Mouse (Mus musculus) liver, adult 2 months (tissue): ENCODE results near the gene Alkbh3. TPM values are rescaled to one million over a fixed set of nuclear protein-coding genes. Genes with fewer than 3 reads are reported as not detected.

Source experiments
- DNase-seq: peaks from one replicate; pipeline ENCODE4 v3.0.0-alpha.2; 2011; ENCODE audit warnings: low read depth, low spot score; ENCODE audit errors: extremely low read depth
- H3K27ac ChIP-seq: fragments of 200-500 bp; replicated peaks from 2 replicates; pipeline ENCODE4 v1.5.1; 2012; ENCODE audit warnings: low read depth, mild to moderate bottlenecking, control low read depth, inconsistent platforms, low read length; ENCODE audit not compliant: insufficient read depth
- H3K27me3 ChIP-seq: fragments of 200-500 bp; 2 replicates; pipeline ENCODE4 v1.6.1; 2012; ENCODE audit warnings: mild to moderate bottlenecking, moderate library complexity, low read length, inconsistent platforms; ENCODE audit not compliant: control insufficient read depth, insufficient read depth
- H3K36me3 ChIP-seq: fragments of 200-500 bp; 2 replicates; pipeline ENCODE4 v1.6.1; 2012; ENCODE audit warnings: low read length, inconsistent platforms; ENCODE audit not compliant: control insufficient read depth, insufficient read depth
- H3K4me1 ChIP-seq: fragments of 200-500 bp; 2 replicates; pipeline ENCODE4 v1.6.1; 2011; ENCODE audit warnings: low read length; ENCODE audit not compliant: control insufficient read depth, insufficient read depth
- H3K4me3 ChIP-seq: fragments of 200-500 bp; 2 replicates; pipeline ENCODE4 v1.5.1; 2011; ENCODE audit warnings: low read depth, mild to moderate bottlenecking, control low read depth, low read length, moderate library complexity; ENCODE audit not compliant: insufficient read depth
- H3K79me2 ChIP-seq: fragments of 200-500 bp; 2 replicates; pipeline ENCODE4 v1.6.1; 2012; ENCODE audit warnings: inconsistent platforms, mild to moderate bottlenecking, low read length, moderate library complexity; ENCODE audit not compliant: control insufficient read depth, insufficient read depth
- H3K9ac ChIP-seq: fragments of 200-500 bp; 2 replicates; pipeline ENCODE4 v1.6.1; 2012; ENCODE audit warnings: low read depth, mild to moderate bottlenecking, control low read depth, inconsistent platforms, low read length
- CTCF ChIP-seq: fragments of 200-500 bp; IDR thresholded peaks from 2 replicates; pipeline ENCODE4 v1.5.1; 2011; ENCODE audit warnings: low read depth, low read length, control low read depth
- POLR2A ChIP-seq: fragments of 200-500 bp; IDR thresholded peaks from 2 replicates; pipeline ENCODE4 v1.6.1; 2011; ENCODE audit warnings: low read length, control low read depth; ENCODE audit not compliant: insufficient read depth; ENCODE audit errors: extremely low read depth
- WGBS: fragments of 180-500 bp; shearing (Covaris S2); methylation state at CpG from one replicate; pipeline ENCODE4 v1.1.7; 2018; 5-methylcytosine and 5-hydroxymethylcytosine counted together
- polyA plus RNA-seq: library from polyadenylated mRNA; depleted of rRNA; stranded (reverse); fragments of >200 nt; gene quantifications from 2 replicates; pipeline ENCODE4 v1.2.3, GENCODE M21; 2012
- total RNA-seq: library from RNA; depleted of rRNA; stranded (reverse); fragments of >200 nt; gene quantifications from 2 replicates; pipeline ENCODE4 v1.2.3, GENCODE M21; 2014

The Alkbh3 gene
- total and polyA plus RNA-seq, 2 experiments = 24.9 to 33.6 TPM

DNA sequence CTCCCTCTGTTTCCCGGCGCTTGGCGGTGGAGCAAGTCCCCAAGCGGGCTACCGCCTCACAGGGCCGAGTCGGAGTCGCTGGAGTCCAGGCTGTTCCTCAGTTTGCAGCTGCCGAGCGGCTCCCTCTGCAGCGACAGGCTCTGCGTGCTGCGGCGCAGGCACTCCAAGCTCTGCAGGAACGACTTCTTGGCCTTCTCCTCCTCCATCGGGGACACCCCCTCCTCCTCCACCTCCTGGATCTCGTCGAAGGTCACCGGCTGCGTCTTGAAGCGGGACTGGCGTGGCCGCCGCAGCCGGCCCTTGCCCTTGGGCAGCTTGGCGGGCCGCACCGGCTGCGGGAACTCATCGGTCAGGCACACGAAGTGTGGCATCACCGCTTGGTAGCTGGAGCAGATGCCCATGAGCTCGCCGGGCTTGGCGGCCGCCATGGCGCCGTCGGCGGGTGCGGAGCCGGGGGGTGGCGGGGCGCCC lies 54.2 kb downstream of the Alkbh3 start:
- Histone ChIP-seq H3K9ac (peak overlapping the region; percentile 78), H3K79me2 (no peaks in the 10 kb centered on the region), H3K4me1 (no peaks in the 10 kb centered on the region), H3K36me3 (no peaks in the 10 kb centered on the region), H3K4me3 (peak overlapping the region; percentile 65), H3K27me3 (peaks cover 8% of the 10 kb centered on the region; the same call in 1 of the 2 replicates), H3K27ac (peak overlapping the region; percentile 38; the same call in 1 of the 2 replicates)
- TF ChIP-seq CTCF = no peak
- TF ChIP-seq POLR2A = no peak
- no peak for DNase-seq
- 3% methylated on average over 44 of the region's 44 CpGs for WGBS

DNA sequence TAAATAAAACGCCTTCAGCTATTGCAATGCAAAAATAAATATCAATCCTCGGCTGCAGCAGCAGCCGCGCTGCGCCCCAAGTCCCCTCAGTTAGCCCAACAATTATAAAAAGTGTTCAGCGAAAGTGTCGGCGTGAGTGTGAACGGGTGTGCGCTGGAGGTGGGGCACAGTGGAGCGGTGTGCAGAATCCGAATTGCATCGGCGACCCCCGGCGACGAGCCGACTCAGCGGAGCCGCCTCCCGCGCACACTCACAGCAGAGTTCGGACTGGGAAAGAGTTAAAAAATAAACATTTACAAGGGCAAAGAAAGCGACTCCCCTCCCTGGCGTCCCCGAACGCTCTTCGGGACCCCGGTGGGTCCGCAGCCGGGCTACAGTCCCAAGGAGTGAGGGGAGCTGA lies 54.7 kb downstream of the Alkbh3 start:
- TF ChIP-seq CTCF = no peak
- TF ChIP-seq POLR2A = no peak
- no peak for DNase-seq
- Histone ChIP-seq H3K4me1 (no peaks in the 10 kb centered on the region), H3K79me2 (no peaks in the 10 kb centered on the region), H3K36me3 (no peaks in the 10 kb centered on the region), H3K27me3 (peaks cover 8% of the 10 kb centered on the region; the same call in 1 of the 2 replicates), H3K27ac (no peak overlapping the region), H3K9ac (peak overlapping the region; percentile 78), H3K4me3 (peak overlapping the region; percentile 65)
- WGBS = 2% methylated on average over 31 of the region's 31 CpGs

DNA sequence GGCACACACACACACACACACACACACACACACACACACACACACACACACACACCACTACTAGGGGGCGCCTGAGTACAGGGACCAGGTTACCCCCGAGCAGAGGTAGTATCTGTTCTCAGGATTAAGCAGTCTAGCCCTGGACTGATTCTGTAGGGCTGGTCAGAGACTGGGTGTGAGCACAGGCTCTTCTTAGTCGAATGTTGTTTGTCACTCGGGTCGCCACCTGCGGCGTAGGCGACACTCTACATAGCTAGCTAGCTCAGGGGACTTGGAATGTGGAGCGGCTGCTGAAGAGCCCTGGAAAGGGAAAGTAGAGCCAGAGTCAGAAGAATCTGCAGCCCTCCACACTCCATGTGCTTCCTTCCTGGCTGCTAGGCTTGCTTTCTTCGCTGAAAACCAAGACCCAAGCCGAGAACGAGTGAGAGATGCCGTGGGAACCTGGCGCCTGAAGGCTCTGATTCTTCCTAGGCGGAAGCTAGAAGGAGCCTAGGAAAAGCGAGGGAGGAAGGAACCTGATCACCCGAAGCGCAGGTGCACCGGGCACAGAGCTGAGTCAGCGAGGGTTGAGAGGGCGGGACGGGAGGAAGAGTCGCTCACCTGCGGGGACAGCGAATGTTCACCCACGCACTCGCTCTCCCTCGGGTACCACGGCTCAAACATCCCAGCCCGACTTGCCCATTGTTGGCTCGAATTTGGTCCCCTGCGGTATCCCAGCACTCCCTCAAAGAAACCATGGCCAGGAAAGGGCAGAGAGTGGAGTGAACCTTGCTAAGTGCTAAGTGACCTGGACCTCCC lies 55.6 kb downstream of the Alkbh3 start:
- WGBS = 3% methylated on average over 32 of the region's 32 CpGs

GRCm38 (mm10) chr2:93953726-93954125 lies 56.9 kb downstream of the Alkbh3 start:
- no peak overlapping the region for H3K27ac ChIP-seq
- TF ChIP-seq POLR2A (no peak), CTCF (no peak)
- WGBS = 75% methylated on average over 9 of the region's 9 CpGs
- H3K36me3 ChIP-seq = no peaks in the 10 kb centered on the region
- H3K4me1 ChIP-seq = no peaks in the 10 kb centered on the region
- no peak for DNase-seq
- H3K4me3 ChIP-seq = no peak overlapping the region
- H3K27me3 ChIP-seq = peaks cover 11% of the 10 kb centered on the region; the same call in 1 of the 2 replicates
- H3K79me2 ChIP-seq = no peaks in the 10 kb centered on the region
- no peak overlapping the region for H3K9ac ChIP-seq

More for the DNA sequence above, 55.6 kb downstream of the Alkbh3 start:
- Histone ChIP-seq H3K27me3 (peaks cover 8% of the 10 kb centered on the region; the same call in 1 of the 2 replicates), H3K36me3 (no peaks in the 10 kb centered on the region), H3K79me2 (no peaks in the 10 kb centered on the region), H3K4me1 (no peaks in the 10 kb centered on the region), H3K4me3 (peak overlapping the region; percentile 36), H3K27ac (no peak overlapping the region), H3K9ac (peak overlapping the region; percentile 1; the same call in 1 of the 2 replicates)
- TF ChIP-seq CTCF (no peak), POLR2A (no peak)
- no peak for DNase-seq

DNA sequence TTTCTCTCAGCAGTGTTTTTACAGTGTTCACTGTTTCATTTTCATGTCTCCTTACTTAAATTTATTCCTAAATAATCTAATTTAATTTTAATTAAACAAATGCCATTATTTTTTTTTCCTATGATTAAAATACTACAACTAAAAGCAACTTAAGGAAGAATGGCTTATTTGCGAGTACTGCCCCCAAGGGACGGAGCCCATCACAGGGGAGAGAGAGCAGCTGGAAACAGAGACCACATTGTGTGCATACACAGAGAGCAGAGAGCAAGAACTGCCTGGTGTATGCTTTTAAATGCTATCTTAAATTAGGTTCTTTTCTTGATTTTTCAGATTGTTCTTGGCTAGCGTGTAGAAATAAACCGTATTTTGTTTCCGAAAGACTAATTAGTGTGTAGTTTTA lies 63.6 kb downstream of the Alkbh3 start:
- Histone ChIP-seq H3K9ac (no peak overlapping the region), H3K79me2 (no peaks in the 10 kb centered on the region), H3K27me3 (peaks cover 13% of the 10 kb centered on the region; the same call in 1 of the 2 replicates), H3K4me3 (no peak overlapping the region), H3K36me3 (no peaks in the 10 kb centered on the region), H3K27ac (no peak overlapping the region), H3K4me1 (no peaks in the 10 kb centered on the region)
- WGBS = 72% methylated on average over 5 of the region's 5 CpGs
- no peak for TF ChIP-seq CTCF
- TF ChIP-seq POLR2A = no peak
- DNase-seq = no peak

GRCm38 (mm10) chr2:93944855-93945254 lies 65.8 kb downstream of the Alkbh3 start:
- Histone ChIP-seq H3K27me3 (peaks cover 11% of the 10 kb centered on the region; the same call in 1 of the 2 replicates), H3K4me1 (no peaks in the 10 kb centered on the region; the same call in 1 of the 2 replicates), H3K27ac (no peak overlapping the region), H3K36me3 (no peaks in the 10 kb centered on the region), H3K9ac (no peak overlapping the region), H3K79me2 (no peaks in the 10 kb centered on the region), H3K4me3 (no peak overlapping the region)
- no peak for DNase-seq
- TF ChIP-seq CTCF = no peak
- TF ChIP-seq POLR2A = no peak
- WGBS = 93% methylated on average over 4 of the region's 4 CpGs
